Mouse (Mus musculus) embryonic facial prominence, embryonic 13.5 days (tissue): Measurements from ENCODE around the gene Dcun1d3. TPM values are rescaled to one million over a fixed set of nuclear protein-coding genes. Genes with fewer than 3 reads are reported as not detected.

Experiments
- ATAC-seq: fragments of 200-750 bp; cut with Nextera tagmentation; 2 replicates; pipeline ENCODE4 v1.8.0; 2017; ENCODE audit warnings: low read depth; ENCODE audit not compliant: insufficient number of reproducible peaks, insufficient read depth, low FRiP score, low TSS enrichment
- H3K27ac ChIP-seq: fragments of 300-500 bp; sonication (generic); 2 replicates; pipeline ENCODE4 v1.5.1; 2015; ENCODE audit warnings: moderate library complexity, mild to moderate bottlenecking, inconsistent platforms
- H3K27me3 ChIP-seq: fragments of 300-500 bp; sonication (generic); 2 replicates; pipeline ENCODE4 v1.6.1; 2015; ENCODE audit warnings: mild to moderate bottlenecking, inconsistent platforms
- H3K36me3 ChIP-seq: fragments of 300-500 bp; sonication (generic); 2 replicates; pipeline ENCODE4 v1.6.1; 2015; ENCODE audit warnings: mild to moderate bottlenecking, inconsistent platforms
- H3K4me1 ChIP-seq: fragments of 300-500 bp; sonication (generic); 2 replicates; pipeline ENCODE4 v1.6.1; 2015; ENCODE audit warnings: inconsistent platforms
- H3K4me2 ChIP-seq: fragments of 300-500 bp; sonication (generic); 2 replicates; pipeline ENCODE4 v1.6.1; 2015; ENCODE audit warnings: moderate library complexity, mild to moderate bottlenecking, inconsistent platforms
- H3K4me3 ChIP-seq: fragments of 300-500 bp; sonication (generic); 2 replicates; pipeline ENCODE4 v1.5.1; 2015; ENCODE audit warnings: mild to moderate bottlenecking, inconsistent platforms
- H3K9ac ChIP-seq: fragments of 300-500 bp; sonication (generic); 2 replicates; pipeline ENCODE4 v1.6.1; 2015; ENCODE audit warnings: mild to moderate bottlenecking, inconsistent platforms
- H3K9me3 ChIP-seq: fragments of 300-500 bp; sonication (generic); 2 replicates; pipeline ENCODE4 v1.6.1; 2016; ENCODE audit warnings: inconsistent platforms
- WGBS: fragments of 180-500 bp; shearing (Covaris S2); methylation state at CpG from one replicate; pipeline ENCODE4 v1.1.7; 2015; ENCODE audit warnings: mixed read lengths; 5-methylcytosine and 5-hydroxymethylcytosine counted together
- polyA plus RNA-seq: library from polyadenylated mRNA; unstranded; fragments of >200 nt; fragmentation: Nextera tagmentation; extraction: Ambion mirVana; gene quantifications from 2 replicates; pipeline ENCODE4 v1.2.1, GENCODE M21; 2015

Dcun1d3 gene
- polyA plus RNA-seq, 1 experiment from 2014 or later: 13.2 TPM

GRCm38 (mm10) chr7:119864500-119864899 is 31.6 kb downstream of the Dcun1d3 start:
- H3K4me1 ChIP-seq: peaks cover 21% of the 10 kb centered on the region
- peaks cover 5% of the 10 kb centered on the region; the same call in 1 of the 2 replicates for H3K36me3 ChIP-seq
- no peak overlapping the region for H3K4me3 ChIP-seq
- 87% methylated on average over 5 of the region's 5 CpGs for WGBS
- H3K4me2 ChIP-seq: no peak overlapping the region
- no peak overlapping the region for H3K9ac ChIP-seq
- no peaks in the 10 kb centered on the region for H3K9me3 ChIP-seq
- H3K27me3 ChIP-seq: no peaks in the 10 kb centered on the region
- no peak overlapping the region for H3K27ac ChIP-seq
- ATAC-seq: no peak

- 25% methylated on average over 1 of the region's 1 CpGs for WGBS
- Histone ChIP-seq H3K9me3 (no peaks in the 10 kb centered on the region), H3K9ac (peak overlapping the region; percentile 46; the same call in 1 of the 2 replicates), H3K27me3 (no peaks in the 10 kb centered on the region), H3K36me3 (peaks cover 18% of the 10 kb centered on the region), H3K4me1 (peaks cover 21% of the 10 kb centered on the region), H3K4me3 (no peak overlapping the region), H3K27ac (peak overlapping the region; percentile 91), H3K4me2 (peak overlapping the region; percentile 31; the same call in 1 of the 2 replicates)
- ATAC-seq: no peak
These were observed 33.9 kb downstream of the Dcun1d3 start for GRCm38 (mm10) chr7:119862167-119862566.

- no peak overlapping the region for H3K4me3 ChIP-seq
- peaks cover 21% of the 10 kb centered on the region for H3K4me1 ChIP-seq
- H3K9ac ChIP-seq: peak overlapping the region; percentile 46; the same call in 1 of the 2 replicates
- no peaks in the 10 kb centered on the region for H3K9me3 ChIP-seq
- peaks cover 22% of the 10 kb centered on the region for H3K36me3 ChIP-seq
- no peaks in the 10 kb centered on the region for H3K27me3 ChIP-seq
- peak overlapping the region; percentile 31 for H3K4me2 ChIP-seq
- WGBS: 20% methylated on average over 6 of the region's 6 CpGs
- peak overlapping the region; percentile 91 for H3K27ac ChIP-seq
- ATAC-seq: peak; percentile 80; the same call in 1 of the 2 replicates
These were observed 34.6 kb downstream of the Dcun1d3 start for GRCm38 (mm10) chr7:119861335-119862091.

GRCm38 (mm10) chr7:119860971-119861334 is 35.1 kb downstream of the Dcun1d3 start:
- Histone ChIP-seq H3K9ac (no peak overlapping the region), H3K4me3 (no peak overlapping the region), H3K27me3 (no peaks in the 10 kb centered on the region), H3K4me2 (peak overlapping the region; percentile 9; the same call in 1 of the 2 replicates), H3K4me1 (peaks cover 21% of the 10 kb centered on the region), H3K36me3 (peaks cover 21% of the 10 kb centered on the region), H3K27ac (peak overlapping the region; percentile 91), H3K9me3 (no peaks in the 10 kb centered on the region)
- no peak for ATAC-seq

- H3K4me2 ChIP-seq: no peak overlapping the region
- no peak overlapping the region for H3K9ac ChIP-seq
- no peaks in the 10 kb centered on the region for H3K27me3 ChIP-seq
- no peaks in the 10 kb centered on the region for H3K9me3 ChIP-seq
- H3K4me3 ChIP-seq: no peak overlapping the region
- H3K27ac ChIP-seq: peak overlapping the region; percentile 45; the same call in 1 of the 2 replicates
- H3K4me1 ChIP-seq: peaks cover 21% of the 10 kb centered on the region
- H3K36me3 ChIP-seq: peaks cover 19% of the 10 kb centered on the region
- 75% methylated on average over 2 of the region's 2 CpGs for WGBS
- no peak for ATAC-seq
These were observed 35.5 kb downstream of the Dcun1d3 start for GRCm38 (mm10) chr7:119860554-119860953.

GRCm38 (mm10) chr7:119860116-119860515 is 36.0 kb downstream of the Dcun1d3 start:
- Histone ChIP-seq H3K9ac (no peak overlapping the region), H3K4me2 (no peak overlapping the region), H3K27me3 (no peaks in the 10 kb centered on the region), H3K4me1 (peaks cover 21% of the 10 kb centered on the region), H3K9me3 (no peaks in the 10 kb centered on the region), H3K36me3 (peaks cover 21% of the 10 kb centered on the region), H3K27ac (peak overlapping the region; percentile 45; the same call in 1 of the 2 replicates), H3K4me3 (no peak overlapping the region)
- ATAC-seq: no peak
- 54% methylated on average over 3 of the region's 3 CpGs for WGBS

GRCm38 (mm10) chr7:119859476-119859875 is 36.6 kb downstream of the Dcun1d3 start:
- Histone ChIP-seq H3K4me3 (no peak overlapping the region), H3K27me3 (no peaks in the 10 kb centered on the region), H3K9me3 (no peaks in the 10 kb centered on the region), H3K4me2 (no peak overlapping the region), H3K4me1 (peaks cover 21% of the 10 kb centered on the region), H3K36me3 (peaks cover 28% of the 10 kb centered on the region), H3K9ac (no peak overlapping the region), H3K27ac (no peak overlapping the region)
- 84% methylated on average over 6 of the region's 6 CpGs for whole genome bisulfite sequencing
- ATAC-seq: no peak

GRCm38 (mm10) chr7:119855031-119855430 is 41.1 kb downstream of the Dcun1d3 start:
- no peaks in the 10 kb centered on the region for H3K4me1 ChIP-seq
- H3K27ac ChIP-seq: no peak overlapping the region
- H3K4me2 ChIP-seq: no peak overlapping the region
- no peaks in the 10 kb centered on the region for H3K27me3 ChIP-seq
- H3K9me3 ChIP-seq: no peaks in the 10 kb centered on the region
- H3K4me3 ChIP-seq: no peak overlapping the region
- peaks cover 42% of the 10 kb centered on the region for H3K36me3 ChIP-seq
- H3K9ac ChIP-seq: no peak overlapping the region
- ATAC-seq: no peak

GRCm38 (mm10) chr7:119854362-119854761 is 41.7 kb downstream of the Dcun1d3 start:
- Histone ChIP-seq H3K9ac (no peak overlapping the region), H3K4me2 (no peak overlapping the region), H3K27me3 (no peaks in the 10 kb centered on the region), H3K9me3 (no peaks in the 10 kb centered on the region), H3K27ac (no peak overlapping the region), H3K36me3 (peaks cover 39% of the 10 kb centered on the region), H3K4me1 (no peaks in the 10 kb centered on the region), H3K4me3 (no peak overlapping the region)
- WGBS: 96% methylated on average over 2 of the region's 2 CpGs
- no peak for ATAC-seq

GRCm38 (mm10) chr7:119853186-119853585 is 42.9 kb downstream of the Dcun1d3 start:
- Histone ChIP-seq H3K9ac (no peak overlapping the region), H3K4me3 (no peak overlapping the region), H3K4me2 (no peak overlapping the region), H3K4me1 (no peaks in the 10 kb centered on the region), H3K27me3 (no peaks in the 10 kb centered on the region), H3K9me3 (no peaks in the 10 kb centered on the region), H3K36me3 (peaks cover 36% of the 10 kb centered on the region; the same call in 1 of the 2 replicates), H3K27ac (no peak overlapping the region)
- 93% methylated on average over 1 of the region's 1 CpGs for whole genome bisulfite sequencing
- ATAC-seq: no peak

- no peak overlapping the region for H3K4me2 ChIP-seq
- ATAC-seq: no peak
These were observed 43.6 kb downstream of the Dcun1d3 start for GRCm38 (mm10) chr7:119852494-119852893.

GRCm38 (mm10) chr7:119850737-119851136 is 45.4 kb downstream of the Dcun1d3 start:
- Histone ChIP-seq H3K27ac (no peak overlapping the region), H3K4me3 (no peak overlapping the region), H3K9me3 (no peaks in the 10 kb centered on the region), H3K9ac (no peak overlapping the region), H3K4me2 (no peak overlapping the region), H3K27me3 (no peaks in the 10 kb centered on the region), H3K4me1 (no peaks in the 10 kb centered on the region), H3K36me3 (peaks cover 23% of the 10 kb centered on the region; the same call in 1 of the 2 replicates)
- no peak for ATAC-seq
- 83% methylated on average over 5 of the region's 5 CpGs for WGBS

More at GRCm38 (mm10) chr7:119852494-119852893, 43.6 kb downstream of the Dcun1d3 start:
- Histone ChIP-seq H3K27ac (no peak overlapping the region), H3K9me3 (no peaks in the 10 kb centered on the region), H3K36me3 (peaks cover 29% of the 10 kb centered on the region; the same call in 1 of the 2 replicates), H3K4me3 (no peak overlapping the region), H3K4me1 (no peaks in the 10 kb centered on the region), H3K27me3 (no peaks in the 10 kb centered on the region), H3K9ac (no peak overlapping the region)
